Mouse (Mus musculus) activated CD4-positive, CD25-positive, alpha-beta regulatory T cell, adult 4 months (primary cell): ENCODE measurements around the gene Iffo2. TPM values are rescaled to one million over a fixed set of nuclear protein-coding genes. Genes with fewer than 3 reads are reported as not detected.

ENCODE experiments used
- ATAC-seq: one replicate; pipeline ENCODE4 v1.8.0; 2017
- polyA plus RNA-seq, 2 experiments: library from polyadenylated mRNA; unstranded; fragments of 100-300 nt; shearing (Covaris generic); gene quantifications; one replicate each; pipeline ENCODE4 v1.2.1; 2017

Iffo2 gene
- polyA plus RNA-seq, 2 experiments from 2014 or later, result 2.0 to 3.1 TPM

DNA sequence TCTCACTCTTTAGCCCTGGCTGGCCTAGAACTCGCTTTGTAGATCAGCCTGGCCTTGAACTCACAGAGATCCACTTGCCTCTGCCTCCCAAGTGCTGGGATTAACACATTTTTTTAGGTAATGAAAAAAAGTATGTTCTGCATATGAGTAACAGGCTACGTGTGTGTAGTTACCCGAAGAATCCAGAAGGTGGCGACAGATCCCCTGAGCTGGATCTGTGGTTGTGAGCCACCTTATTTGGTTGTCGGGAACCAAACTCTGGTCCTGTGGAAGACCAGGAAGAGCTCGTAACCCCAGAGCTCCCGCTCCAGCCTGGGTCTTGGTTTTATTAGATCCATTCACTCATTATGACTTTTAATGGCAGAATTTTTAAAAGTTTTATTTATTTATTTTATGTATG, 116.6 kb downstream of the Iffo2 start:
- no peak for ATAC-seq

DNA sequence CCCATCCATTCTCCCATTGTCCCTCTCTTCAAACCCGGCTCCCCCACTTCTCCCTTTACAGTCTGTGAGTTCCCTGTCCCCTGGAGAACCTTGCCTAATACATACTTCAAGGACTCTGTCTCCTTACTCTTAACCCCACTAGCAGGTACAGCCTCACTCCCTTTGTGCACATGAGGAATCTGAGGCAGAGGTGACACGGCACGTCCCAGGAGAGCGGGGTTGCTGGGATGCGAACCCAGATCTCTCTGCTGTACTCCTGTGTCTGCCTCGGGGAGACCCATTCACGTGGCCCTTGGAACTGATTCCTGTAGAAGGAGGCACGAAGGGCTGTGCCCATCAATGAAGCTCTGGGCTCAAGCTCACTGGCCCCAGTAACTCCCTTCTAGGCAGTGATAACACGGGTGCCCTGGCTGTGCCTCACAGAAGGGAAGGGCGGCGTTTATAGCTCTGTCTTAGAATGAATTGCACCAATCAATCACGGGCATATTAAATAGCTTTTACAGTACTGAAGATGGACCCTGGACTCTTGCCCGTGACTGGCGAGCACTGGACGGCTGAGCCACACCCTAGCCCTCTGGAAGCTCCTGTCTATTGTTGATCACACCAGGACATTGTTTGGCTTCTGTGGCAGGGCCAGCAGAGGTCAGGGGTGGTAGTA, 119.9 kb downstream of the Iffo2 start:
- no peak for ATAC-seq

DNA sequence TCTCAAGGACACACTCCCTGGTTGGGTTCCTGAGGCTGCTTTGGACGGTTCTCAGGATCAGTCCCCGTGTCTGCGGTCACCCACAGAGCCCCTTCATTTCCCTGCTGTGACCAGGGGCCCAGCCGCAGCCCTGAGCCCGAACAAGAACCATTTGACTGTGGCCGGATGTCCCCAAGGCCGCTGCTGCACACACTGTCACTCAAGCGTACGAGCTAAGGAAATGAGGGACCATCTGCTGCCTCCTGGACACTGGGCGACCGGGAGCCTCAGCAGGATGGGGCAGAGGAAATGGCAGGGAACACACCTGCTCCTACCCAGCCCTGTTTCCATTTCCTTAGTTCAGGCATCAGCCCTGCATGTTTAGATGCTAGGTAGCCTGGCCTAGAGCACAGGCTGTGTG, 120.6 kb downstream of the Iffo2 start:
- no peak for ATAC-seq

DNA sequence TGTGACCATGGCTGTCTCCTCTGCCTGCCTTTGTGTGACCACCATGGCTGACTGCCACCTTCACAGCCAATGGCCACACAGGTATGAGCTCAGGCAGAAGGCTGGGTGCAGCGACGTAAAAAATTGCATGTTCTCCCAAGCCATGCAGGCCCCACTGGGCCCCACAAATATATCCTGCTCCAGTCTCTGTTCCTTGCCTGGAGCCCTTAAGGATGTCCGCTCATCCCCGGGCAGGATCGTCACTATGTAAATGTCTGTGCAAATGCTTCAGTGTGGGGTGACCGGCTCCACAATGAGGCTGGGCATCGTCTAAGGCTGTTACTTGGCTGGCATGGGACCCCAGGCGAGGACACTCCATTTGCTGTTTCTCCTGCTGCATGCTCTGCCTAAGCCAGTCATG, 122.9 kb downstream of the Iffo2 start, which contains the start of gene Tas1r2:
TSS of gene Tas1r2 (plus strand) at position 301 of the 400 bp plus-strand sequence.
- ATAC-seq, result no peak

DNA sequence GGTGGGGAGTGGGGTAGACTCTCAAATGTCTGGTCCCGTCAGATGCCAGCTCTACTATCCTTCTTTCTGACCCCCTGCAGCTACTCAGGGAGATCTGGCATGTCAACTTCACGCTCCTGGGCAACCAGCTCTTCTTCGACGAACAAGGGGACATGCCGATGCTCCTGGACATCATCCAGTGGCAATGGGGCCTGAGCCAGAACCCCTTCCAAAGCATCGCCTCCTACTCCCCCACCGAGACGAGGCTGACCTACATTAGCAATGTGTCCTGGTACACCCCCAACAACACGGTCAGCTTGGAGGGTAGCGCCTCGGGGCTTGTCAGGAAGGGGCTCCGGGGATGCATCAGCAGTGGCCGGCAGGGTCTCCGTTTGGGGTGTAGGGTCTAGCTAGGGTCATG, 131.5 kb downstream of the Iffo2 start:
- no peak for ATAC-seq

DNA sequence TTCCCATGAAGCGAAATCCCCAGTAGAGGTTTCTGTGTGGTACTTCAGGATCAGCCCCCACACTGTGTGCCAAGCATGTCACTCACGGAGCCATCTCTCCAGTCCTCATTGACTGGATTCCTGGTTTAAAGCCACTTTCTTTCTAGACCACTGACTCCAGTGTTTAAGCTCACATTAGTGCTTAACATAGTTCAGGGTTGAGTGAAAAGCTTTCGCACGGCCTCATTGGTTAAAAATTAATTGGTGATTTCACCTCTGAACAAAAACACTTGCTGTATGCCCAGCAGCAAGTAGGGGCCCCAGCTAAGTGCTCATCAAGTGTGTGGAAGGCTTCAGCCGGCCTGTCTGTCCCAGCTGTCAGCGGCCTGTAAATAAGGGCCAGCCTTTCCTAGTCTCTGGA, 137.3 kb downstream of the Iffo2 start:
- ATAC-seq, result no peak

DNA sequence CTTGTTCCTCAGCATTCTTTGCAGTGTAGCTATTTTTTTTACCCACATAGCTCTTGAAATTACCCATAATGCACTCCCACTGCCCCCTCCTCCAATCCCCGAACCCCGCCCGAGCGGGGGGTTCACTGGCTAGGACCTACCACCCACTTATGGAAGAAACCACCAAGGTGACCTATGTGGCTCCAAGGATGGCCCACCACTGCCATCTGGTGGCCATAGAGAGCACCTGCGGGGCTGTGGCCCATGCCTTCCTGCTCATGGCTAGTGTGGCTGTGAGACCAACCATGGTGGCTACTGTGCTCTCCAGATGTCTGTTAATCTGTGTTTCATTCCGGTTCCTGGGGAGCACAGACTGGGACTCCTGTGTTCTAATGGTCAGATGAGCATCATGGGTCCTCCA, 139.5 kb downstream of the Iffo2 start:
- ATAC-seq, result no peak

Other genes with a start within 250 kb of the Iffo2 start
- gene Pqlc2, start 219.8 kb upstream of the Iffo2 start, polyA plus RNA-seq, result 1 to 10 TPM; 7.6 to 9.9 TPM
- 1 to 10 TPM; 7.5 to 8.2 TPM for gene Akr7a5, start 219.8 kb upstream of the Iffo2 start, polyA plus RNA-seq
- 10 to 100 TPM; 39.1 to 56.7 TPM for gene Mrto4, start 178.0 kb upstream of the Iffo2 start, polyA plus RNA-seq
- gene Emc1, start 178.0 kb upstream of the Iffo2 start, polyA plus RNA-seq, result 10 to 100 TPM; 19.9 to 20.6 TPM
- 10 to 100 TPM; 40.6 to 63.7 TPM for gene Ubr4, start 177.9 kb upstream of the Iffo2 start, polyA plus RNA-seq
- gene Gm21969, start 72.6 kb downstream of the Iffo2 start, polyA plus RNA-seq, result not detected
- 10 to 100 TPM in 1 of 2 experiments, 1 to 10 TPM in 1; 6.7 to 11.3 TPM for gene Aldh4a1, start 92.3 kb downstream of the Iffo2 start, polyA plus RNA-seq
- not detected for gene Tas1r2, start 123.0 kb downstream of the Iffo2 start, polyA plus RNA-seq